Comparison of ENCODE assay signal across 8 mouse cellular contexts in genomic region chr17:65931525-65931924, GRCm38 (mm10). TPM values are rescaled to one million over a fixed set of nuclear protein-coding genes. Genes with fewer than 3 reads are reported as not detected.
DNase-seq lines count a peak whose midpoint lies in the region; ATAC-seq and TF ChIP-seq lines count a peak whose summit lies in the region.
"Had no signal": no experiment of that assay in that cellular context is flagged by ENCODE, and none has a peak within 500 bp of the region (broad histone marks: within the 10 kb centered on the region; RNA-seq: fewer than 3 reads in every experiment).

No protein-coding gene starts in this region.

- peaks cover 11% of the 10 kb centered on the region; the same call in 1 of the 2 replicates for H3K36me3 ChIP-seq in liver, postnatal 0 days (replicated peaks; ENCODE audit: insufficient read depth, low read length)
- peaks cover 10% of the 10 kb centered on the region for H3K36me3 ChIP-seq in liver, embryonic 11.5 days (ENCODE audit: control insufficient read depth, insufficient read depth, low read length)
- H3K36me3 ChIP-seq in embryonic facial prominence, embryonic 15.5 days, result peaks cover 49% of the 10 kb centered on the region
- H3K36me3 ChIP-seq in hindbrain, embryonic 12.5 days, result peaks cover 49% of the 10 kb centered on the region
- peaks cover 22% of the 10 kb centered on the region for H3K36me3 ChIP-seq in neural tube, embryonic 14.5 days (ENCODE audit: control insufficient read depth, insufficient read depth, low read length)

- H3K27ac ChIP-seq in liver, postnatal 0 days (ENCODE audit: low read depth), result 0 out of 2 replicates have a peak overlapping the region, but pooled peaks have one; percentile 11
- H3K27ac ChIP-seq in liver, embryonic 11.5 days (ENCODE audit: low read depth, low read length), result no peak overlapping the region
- H3K27ac ChIP-seq in embryonic facial prominence, embryonic 15.5 days (replicated peaks), result peak overlapping the region; percentile 63
- H3K27ac ChIP-seq in hindbrain, embryonic 12.5 days, result peak overlapping the region; percentile 45; the same call in 1 of the 2 replicates
- 0 out of 2 replicates have a peak overlapping the region, but pooled peaks have one; percentile 18 for H3K27ac ChIP-seq in neural tube, embryonic 14.5 days (ENCODE audit: low read depth, low read length)

- no peak for TF ChIP-seq EP300 in liver, postnatal 0 days (IDR thresholded peaks at IDR 0.05; ENCODE audit: low read depth)

- H3K4me1 ChIP-seq in liver, postnatal 0 days (ENCODE audit: insufficient read depth), result peaks cover 8% of the 10 kb centered on the region
- 0 out of 2 replicates have a peak, but pooled peaks cover 2% of the 10 kb centered on the region for H3K4me1 ChIP-seq in liver, embryonic 11.5 days (replicated peaks; ENCODE audit: control insufficient read depth, insufficient read depth, low read length)
- peaks cover 21% of the 10 kb centered on the region for H3K4me1 ChIP-seq in embryonic facial prominence, embryonic 15.5 days
- H3K4me1 ChIP-seq in hindbrain, embryonic 12.5 days, result 0 out of 2 replicates have a peak, but pooled peaks cover 2% of the 10 kb centered on the region
- H3K4me1 ChIP-seq in neural tube, embryonic 14.5 days (ENCODE audit: control insufficient read depth, insufficient read depth, low read length), result no peaks in the 10 kb centered on the region

- 71% methylated on average over 6 of the region's 6 CpGs for WGBS in liver, postnatal 0 days (ENCODE audit: insufficient replicate concordance)
- 78% methylated on average over 6 of the region's 6 CpGs for WGBS in liver, embryonic 11.5 days
- WGBS in embryonic facial prominence, embryonic 15.5 days, result 44% methylated on average over 6 of the region's 6 CpGs
- WGBS in hindbrain, embryonic 12.5 days, result 35% methylated on average over 6 of the region's 6 CpGs
- WGBS in neural tube, embryonic 14.5 days, result 37% methylated on average over 6 of the region's 6 CpGs

- ATAC-seq in liver, postnatal 0 days, result no peak
- ATAC-seq in liver, embryonic 11.5 days (replicated peaks; ENCODE audit: low FRiP score), result no peak
- peak; percentile 57; the same call in 1 of the 2 replicates for ATAC-seq in embryonic facial prominence, embryonic 15.5 days (ENCODE audit: insufficient number of reproducible peaks, low FRiP score, low TSS enrichment, low read depth)
- no peak for ATAC-seq in hindbrain, embryonic 12.5 days (ENCODE audit: low FRiP score)
- peak; percentile 54; the same call in 1 of the 2 replicates for ATAC-seq in neural tube, embryonic 14.5 days (ENCODE audit: low read depth)

- no peak for DNase-seq in liver, postnatal 0 days
- DNase-seq in liver, embryonic 11.5 days (ENCODE audit: low spot score), result no peak
- no peak for DNase-seq in c-Kit-positive CD71-positive TER-119-positive erythroid progenitor cells, embryonic 14.5 days (ENCODE audit: low spot score)
- no peak for DNase-seq in testis, postnatal 10 days (ENCODE audit: low spot score)

- TF ChIP-seq CTCF in liver, postnatal 0 days (IDR thresholded peaks at IDR 0.05; ENCODE audit: low read depth), result no peak

- no peak overlapping the region for H3K4me2 ChIP-seq in liver, postnatal 0 days (ENCODE audit: low read depth, low read length)
- no peak overlapping the region for H3K4me2 ChIP-seq in liver, embryonic 11.5 days
- H3K4me2 ChIP-seq in embryonic facial prominence, embryonic 15.5 days (replicated peaks), result no peak overlapping the region
- H3K4me2 ChIP-seq in hindbrain, embryonic 12.5 days (replicated peaks), result no peak overlapping the region
- no peak overlapping the region for H3K4me2 ChIP-seq in neural tube, embryonic 14.5 days (ENCODE audit: low read depth, low read length)

- H3K9ac ChIP-seq in liver, postnatal 0 days (replicated peaks), result 0 out of 2 replicates have a peak overlapping the region, but pooled peaks have one; percentile 22
- no peak overlapping the region for H3K9ac ChIP-seq in liver, embryonic 11.5 days (ENCODE audit: low read depth, low read length)
- 0 out of 2 replicates have a peak overlapping the region, but pooled peaks have one; percentile 23 for H3K9ac ChIP-seq in embryonic facial prominence, embryonic 15.5 days
- H3K9ac ChIP-seq in hindbrain, embryonic 12.5 days, result no peak overlapping the region
- H3K9ac ChIP-seq in neural tube, embryonic 14.5 days (replicated peaks; ENCODE audit: low read depth, low read length), result no peak overlapping the region

- H3K9me3 ChIP-seq in liver, postnatal 0 days (ENCODE audit: low read length), result no peaks in the 10 kb centered on the region
- no peaks in the 10 kb centered on the region for H3K9me3 ChIP-seq in liver, embryonic 11.5 days (ENCODE audit: control insufficient read depth, low read length)
- no peaks in the 10 kb centered on the region for H3K9me3 ChIP-seq in embryonic facial prominence, embryonic 15.5 days (replicated peaks)
- no peaks in the 10 kb centered on the region for H3K9me3 ChIP-seq in hindbrain, embryonic 12.5 days (replicated peaks)
- H3K9me3 ChIP-seq in neural tube, embryonic 14.5 days (ENCODE audit: control insufficient read depth, low read length), result no peaks in the 10 kb centered on the region

- H3K4me3 ChIP-seq in liver, postnatal 0 days (ENCODE audit: low read depth, low read length), result no peak overlapping the region
- H3K4me3 ChIP-seq in liver, embryonic 11.5 days (ENCODE audit: low read depth, low read length), result no peak overlapping the region
- no peak overlapping the region for H3K4me3 ChIP-seq in embryonic facial prominence, embryonic 15.5 days (replicated peaks)
- no peak overlapping the region for H3K4me3 ChIP-seq in hindbrain, embryonic 12.5 days
- no peak overlapping the region for H3K4me3 ChIP-seq in neural tube, embryonic 14.5 days (ENCODE audit: low read depth, low read length)

- no peaks in the 10 kb centered on the region for H3K27me3 ChIP-seq in liver, postnatal 0 days (ENCODE audit: insufficient read depth, low read length)
- no peaks in the 10 kb centered on the region for H3K27me3 ChIP-seq in liver, embryonic 11.5 days (replicated peaks; ENCODE audit: control insufficient read depth, insufficient read depth, low read length)
- no peaks in the 10 kb centered on the region for H3K27me3 ChIP-seq in embryonic facial prominence, embryonic 15.5 days
- H3K27me3 ChIP-seq in hindbrain, embryonic 12.5 days, result no peaks in the 10 kb centered on the region
- no peaks in the 10 kb centered on the region for H3K27me3 ChIP-seq in neural tube, embryonic 14.5 days (ENCODE audit: control insufficient read depth, insufficient read depth, low read length)
- H3K27me3 ChIP-seq: Patski had no signal

RNA-seq across cellular contexts. Expression of gene Twsg1, which starts 19.5 kb away (rescaled TPM):
- polyA plus RNA-seq in liver, postnatal 0 days (2015; fragmentation: Nextera tagmentation; extraction: Ambion mirVana), result 16.8 and 19.4 TPM in 2 replicates
- polyA plus RNA-seq in liver, embryonic 11.5 days (2014; fragmentation: Nextera tagmentation; extraction: Ambion mirVana), result 47.3 and 48.4 TPM in 2 replicates
- polyA plus RNA-seq in embryonic facial prominence, embryonic 15.5 days (2015; fragmentation: Nextera tagmentation; extraction: Ambion mirVana), result 152 and 154 TPM in 2 replicates
- polyA plus RNA-seq in hindbrain, embryonic 12.5 days (2016; fragmentation: Nextera tagmentation; extraction: Ambion mirVana), result 100 and 108 TPM in 2 replicates
- 47.8 and 67.6 TPM in 2 replicates for polyA plus RNA-seq in neural tube, embryonic 14.5 days (2014; fragmentation: Nextera tagmentation; extraction: Ambion mirVana)

RNA-seq across cellular contexts. Expression of gene Ralbp1, which starts 45.9 kb away (rescaled TPM):
- polyA plus RNA-seq in liver, postnatal 0 days (2015; fragmentation: Nextera tagmentation; extraction: Ambion mirVana), result 29.5 TPM in 2 replicates
- polyA plus RNA-seq in liver, embryonic 11.5 days (2014; fragmentation: Nextera tagmentation; extraction: Ambion mirVana), result 48.7 and 55.2 TPM in 2 replicates
- 150 and 170 TPM in 2 replicates for polyA plus RNA-seq in embryonic facial prominence, embryonic 15.5 days (2015; fragmentation: Nextera tagmentation; extraction: Ambion mirVana)
- polyA plus RNA-seq in hindbrain, embryonic 12.5 days (2016; fragmentation: Nextera tagmentation; extraction: Ambion mirVana), result 49.3 and 50.9 TPM in 2 replicates
- 39.5 and 45.9 TPM in 2 replicates for polyA plus RNA-seq in neural tube, embryonic 14.5 days (2014; fragmentation: Nextera tagmentation; extraction: Ambion mirVana)

Comparison
In these comparisons a context has a peak if more than half of its experiments do, and no peak if none do; other contexts are left out.
1. H3K9ac ChIP-seq: peak in liver, postnatal 0 days (single experiment) and embryonic facial prominence, embryonic 15.5 days (single experiment); none in liver, embryonic 11.5 days (single experiment), hindbrain, embryonic 12.5 days (single experiment) and neural tube, embryonic 14.5 days (single experiment).
2. ATAC-seq: peak in embryonic facial prominence, embryonic 15.5 days (single experiment) and neural tube, embryonic 14.5 days (single experiment); none in liver, postnatal 0 days (single experiment), liver, embryonic 11.5 days (single experiment) and hindbrain, embryonic 12.5 days (single experiment).